ENCODE assay signal across 12 mouse cellular contexts in the genomic region with DNA sequence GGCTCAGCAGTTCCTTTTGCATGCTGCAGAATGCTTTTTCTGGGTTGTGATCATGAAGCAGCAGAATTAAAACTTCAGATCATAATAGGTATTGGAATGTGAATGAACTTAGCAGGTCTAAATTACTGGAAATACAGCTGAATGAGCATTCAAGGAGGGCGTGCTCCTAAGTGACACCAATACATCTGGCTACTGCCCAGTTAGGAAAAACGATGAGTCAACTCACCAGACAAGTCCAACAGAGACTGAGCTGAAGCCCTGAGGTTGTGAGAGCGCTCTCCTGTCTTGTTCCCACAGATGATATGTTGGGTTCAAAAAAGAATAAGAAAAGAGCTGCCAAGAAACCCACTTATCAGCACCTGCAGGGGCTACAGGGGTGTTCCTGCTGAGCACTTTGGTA.
"Had no signal": no experiment of that assay in that cellular context is flagged by ENCODE, and none has a peak within 500 bp of the region (broad histone marks: within the 10 kb centered on the region; RNA-seq: fewer than 3 reads in every experiment).

No protein-coding gene starts in this region.

- H3K4me2 ChIP-seq: kidney, embryonic 15.5 days; limb, embryonic 13.5 days; liver, embryonic 11.5 days; liver, embryonic 15.5 days; lung, embryonic 14.5 days; midbrain, embryonic 13.5 days had no signal

- H3K9ac ChIP-seq: kidney, embryonic 15.5 days; limb, embryonic 13.5 days; liver, embryonic 15.5 days; lung, embryonic 14.5 days; midbrain, embryonic 13.5 days had no signal

- H3K4me3 ChIP-seq: kidney, embryonic 15.5 days; limb, embryonic 13.5 days; liver, embryonic 15.5 days; midbrain, embryonic 13.5 days had no signal

- H3K36me3 ChIP-seq: kidney, embryonic 15.5 days; limb, embryonic 13.5 days; liver, embryonic 15.5 days; midbrain, embryonic 13.5 days had no signal

- H3K9me3 ChIP-seq: kidney, embryonic 15.5 days; limb, embryonic 13.5 days; liver, embryonic 15.5 days; midbrain, embryonic 13.5 days had no signal

- H3K27me3 ChIP-seq: kidney, embryonic 15.5 days; limb, embryonic 13.5 days; liver, embryonic 15.5 days; midbrain, embryonic 13.5 days had no signal

- H3K27ac ChIP-seq: kidney, embryonic 15.5 days; limb, embryonic 13.5 days; liver, embryonic 15.5 days; midbrain, embryonic 13.5 days had no signal

- DNase-seq: kidney, adult 11 months; kidney, postnatal 14 days; lung, embryonic 14.5 days; lung, postnatal 14 days; right cerebral cortex, postnatal 25 days; thymus, adult 18-20 months; thymus, postnatal 14 days had no signal

- H3K4me1 ChIP-seq: kidney, embryonic 15.5 days; limb, embryonic 13.5 days; liver, embryonic 15.5 days; midbrain, embryonic 13.5 days had no signal

- ATAC-seq: midbrain, embryonic 13.5 days had no signal
